Mouse (Mus musculus): Measurements from ENCODE around the gene Maneal. TPM values are rescaled to one million over a fixed set of nuclear protein-coding genes. Genes with fewer than 3 reads are reported as not detected.

The Maneal gene
- polyA plus RNA-seq, 1 experiment from 2014 or later = 0.25 TPM

GRCm38 (mm10) chr4:124849631-124850260 lies 12.2 kb downstream of the Maneal start:
- DNase-seq (ENCODE audit: low spot score) = no peak

DNA sequence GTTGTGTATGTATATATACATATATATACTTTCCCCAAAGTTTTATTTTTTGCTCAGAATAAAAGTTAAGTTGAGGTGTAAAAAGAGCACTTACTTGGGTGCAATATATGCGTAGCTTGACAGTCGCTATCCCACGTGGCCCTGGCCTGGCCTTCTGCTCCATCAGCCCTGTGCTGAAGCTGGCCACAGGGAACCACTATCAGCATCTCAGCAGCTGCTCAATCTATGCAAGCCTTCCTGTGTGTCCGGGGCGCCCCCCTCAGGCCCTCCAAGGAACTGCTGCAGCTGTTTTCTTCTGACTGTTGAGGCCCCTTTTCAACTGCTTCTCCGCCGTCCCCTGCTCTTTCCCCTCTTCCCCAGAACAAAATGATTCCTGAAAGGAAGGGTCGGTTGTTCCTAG lies 14.4 kb downstream of the Maneal start:
- DNase-seq (ENCODE audit: low spot score) = peak; percentile 71

DNA sequence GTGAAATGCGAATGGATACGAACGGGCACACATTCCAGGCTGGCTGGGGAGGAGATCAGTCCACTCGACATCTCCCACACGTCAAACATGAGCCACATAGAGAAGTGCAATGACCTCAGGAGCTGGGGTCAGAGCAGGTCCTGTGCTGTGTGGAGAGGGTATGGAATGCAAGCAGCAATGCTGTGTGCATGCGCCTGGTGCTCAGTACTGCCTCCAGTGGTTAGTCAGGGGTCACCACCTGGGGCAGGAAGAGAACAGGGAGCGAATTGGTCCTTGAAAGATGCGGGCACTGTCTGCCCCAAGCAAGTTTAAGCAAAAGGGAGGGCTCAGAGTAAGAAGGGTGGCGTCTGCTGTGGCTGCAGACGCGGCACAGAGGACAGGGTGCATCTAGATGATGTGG lies 18.5 kb downstream of the Maneal start:
- peak; percentile 42 for DNase-seq (ENCODE audit: low spot score)

- no peak for DNase-seq (ENCODE audit: low spot score)
These were observed 21.0 kb downstream of the Maneal start for GRCm38 (mm10) chr4:124840998-124841397.

DNA sequence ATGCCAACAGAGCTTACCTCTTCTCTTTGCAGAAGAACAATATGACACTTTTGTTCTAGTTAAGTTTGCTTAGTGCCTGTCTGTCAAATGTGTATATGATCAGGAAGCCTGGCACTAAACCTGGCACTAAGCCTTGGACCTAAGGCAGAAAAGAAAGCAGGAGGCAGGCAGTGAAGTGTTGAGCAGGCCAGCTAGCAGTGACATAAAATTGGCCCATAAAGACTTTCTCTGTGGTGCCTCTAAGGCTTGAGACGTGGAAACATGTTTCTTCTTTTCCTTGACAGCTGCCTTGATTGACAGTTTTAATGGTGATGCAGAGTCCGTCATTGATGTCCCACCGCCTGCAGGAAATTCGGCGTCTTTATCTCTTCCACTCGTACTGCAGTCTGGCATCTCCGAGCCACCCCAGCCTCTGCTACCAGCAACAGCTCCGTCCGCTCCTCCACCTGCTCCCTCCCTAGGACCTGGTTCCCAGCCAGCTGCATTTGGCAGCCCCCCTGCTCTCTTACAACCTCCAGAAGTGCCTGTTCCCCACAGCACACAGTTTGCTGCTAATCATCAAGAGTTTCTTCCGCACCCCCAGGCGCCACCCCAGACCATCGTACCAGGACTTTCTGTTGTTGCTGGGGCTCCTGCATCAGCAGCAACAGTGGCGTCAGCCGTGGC lies 23.8 kb downstream of the Maneal start:
- no peak for DNase-seq (ENCODE audit: low spot score)

DNA sequence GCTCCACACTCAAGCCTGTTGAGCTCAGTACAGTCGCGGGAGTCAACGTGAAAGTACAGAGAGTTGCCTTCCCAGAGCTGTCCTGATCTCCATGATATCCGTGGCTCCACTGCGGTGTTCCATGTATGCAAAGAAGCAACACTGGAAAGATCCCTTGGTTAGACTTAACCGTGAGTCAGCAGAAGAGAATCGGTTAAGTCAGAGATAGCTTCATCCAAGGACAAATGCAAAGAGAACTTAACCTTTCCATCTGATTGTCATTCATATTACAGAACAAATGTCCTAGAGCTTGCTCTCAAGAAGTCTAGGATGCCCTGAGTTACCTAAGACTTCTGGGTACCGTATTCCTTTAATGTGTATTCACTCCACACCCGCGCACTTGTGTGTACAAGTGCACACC lies 29.2 kb downstream of the Maneal start:
- no peak for DNase-seq (ENCODE audit: low spot score)

- no peak for DNase-seq (ENCODE audit: low spot score)
These were observed 32.3 kb downstream of the Maneal start for GRCm38 (mm10) chr4:124829671-124830070.

DNA sequence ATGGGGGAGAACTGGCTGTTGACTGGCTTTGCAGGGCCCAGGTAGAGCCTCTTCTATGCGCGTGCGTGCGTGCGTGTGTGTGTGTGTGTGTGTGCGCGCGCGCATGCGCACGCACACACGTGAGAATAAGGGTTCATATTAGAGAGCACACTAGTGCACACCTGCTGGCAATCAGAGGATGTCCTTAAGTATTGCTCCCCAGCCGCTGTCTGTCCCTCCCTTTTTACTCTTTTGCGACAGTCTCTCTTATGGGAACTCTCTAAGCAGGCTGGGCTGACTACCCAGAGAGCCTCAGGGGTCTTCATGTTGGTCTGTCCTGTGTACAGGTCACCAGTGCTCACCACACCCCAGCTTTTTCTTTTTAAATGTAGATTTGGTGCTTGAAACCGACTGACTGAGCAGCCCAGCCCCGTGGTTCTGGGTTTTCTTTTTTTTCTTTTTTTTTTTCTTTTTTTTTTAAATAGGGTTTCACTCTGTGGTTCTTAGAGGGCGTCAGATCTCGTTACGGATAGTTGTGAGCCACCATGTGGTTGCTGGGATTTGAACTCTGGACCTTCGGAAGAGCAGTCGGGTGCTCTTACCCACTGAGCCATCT lies 36.5 kb downstream of the Maneal start:
- no peak for DNase-seq (ENCODE audit: low spot score)

GRCm38 (mm10) chr4:124824967-124825366 lies 37.0 kb downstream of the Maneal start:
- DNase-seq (ENCODE audit: low spot score) = no peak

GRCm38 (mm10) chr4:124818832-124819231 lies 43.1 kb downstream of the Maneal start:
- DNase-seq (ENCODE audit: low spot score) = no peak

- no peak for DNase-seq (ENCODE audit: low spot score)
These were observed 44.2 kb downstream of the Maneal start for GRCm38 (mm10) chr4:124817803-124818202.

- DNase-seq (ENCODE audit: low spot score) = no peak
These were observed 46.1 kb downstream of the Maneal start for GRCm38 (mm10) chr4:124815901-124816300.

DNA sequence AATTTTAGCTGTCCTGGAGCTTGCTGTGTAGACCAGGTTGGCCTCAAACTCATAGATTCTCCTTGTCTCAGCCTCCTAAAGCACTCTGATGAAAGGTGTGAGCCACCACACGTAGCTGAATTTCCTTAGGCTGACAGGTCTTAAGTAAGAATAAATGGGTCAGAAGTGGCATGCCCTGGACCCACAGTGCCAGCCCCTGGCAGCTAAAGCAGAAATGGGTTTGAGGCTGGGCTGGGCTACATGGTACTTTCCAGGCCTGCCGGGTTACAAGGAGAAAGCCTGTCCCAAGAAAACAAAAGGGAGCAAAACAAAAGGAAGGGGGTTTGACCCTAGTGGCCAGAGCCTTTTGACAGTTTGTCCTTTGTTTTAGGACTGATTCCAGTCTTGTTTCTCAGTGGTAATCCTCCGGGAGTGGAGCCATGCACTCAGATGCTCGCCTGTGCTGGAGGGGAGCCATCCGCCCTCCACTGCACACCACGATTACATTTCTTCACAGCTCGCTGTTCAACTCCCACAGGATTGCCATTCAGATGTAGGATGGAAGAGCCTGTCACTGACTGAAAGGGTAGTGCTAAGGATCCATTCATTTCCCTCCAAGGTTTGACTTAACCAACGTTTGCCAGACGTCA lies 50.5 kb downstream of the Maneal start:
- DNase-seq (ENCODE audit: low spot score) = no peak

- no peak for DNase-seq (ENCODE audit: low spot score)
These were observed 51.9 kb downstream of the Maneal start for GRCm38 (mm10) chr4:124810056-124810455.

DNA sequence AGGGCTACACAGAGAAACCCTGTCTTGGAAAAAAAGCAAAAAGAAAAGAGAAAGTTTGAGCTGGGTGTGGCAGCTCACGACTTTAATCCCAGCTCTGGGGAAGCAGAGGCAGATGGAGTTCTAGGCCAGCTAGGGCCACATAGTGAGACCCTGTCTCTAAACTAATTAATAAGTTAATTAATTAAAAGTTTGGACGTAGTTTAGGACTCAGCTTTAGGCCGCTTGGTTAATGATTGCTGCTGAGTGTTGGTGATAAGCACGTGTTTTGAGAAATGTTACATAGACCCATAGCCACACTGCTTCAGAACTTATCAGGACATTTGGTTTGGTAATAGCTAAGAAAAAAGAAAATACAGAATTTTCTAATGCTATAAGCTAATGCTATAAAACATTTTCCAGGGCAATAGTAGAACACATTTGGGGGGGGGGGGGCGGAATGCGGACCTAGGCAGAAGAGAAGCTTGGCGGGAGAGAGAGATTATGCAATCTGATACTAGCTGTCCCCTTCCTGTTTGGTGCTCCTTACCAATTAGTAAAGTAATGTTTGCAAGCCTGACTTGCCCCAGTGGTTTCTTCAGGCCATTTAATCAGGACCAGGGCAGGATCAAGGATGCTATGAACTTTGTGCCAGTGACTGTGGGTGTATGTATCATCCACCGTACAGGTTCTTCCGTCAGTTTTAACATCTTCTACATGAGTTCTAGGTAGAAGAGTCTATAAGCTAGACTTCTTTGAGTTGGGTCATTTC lies 52.7 kb downstream of the Maneal start:
- DNase-seq (ENCODE audit: low spot score) = no peak

DNA sequence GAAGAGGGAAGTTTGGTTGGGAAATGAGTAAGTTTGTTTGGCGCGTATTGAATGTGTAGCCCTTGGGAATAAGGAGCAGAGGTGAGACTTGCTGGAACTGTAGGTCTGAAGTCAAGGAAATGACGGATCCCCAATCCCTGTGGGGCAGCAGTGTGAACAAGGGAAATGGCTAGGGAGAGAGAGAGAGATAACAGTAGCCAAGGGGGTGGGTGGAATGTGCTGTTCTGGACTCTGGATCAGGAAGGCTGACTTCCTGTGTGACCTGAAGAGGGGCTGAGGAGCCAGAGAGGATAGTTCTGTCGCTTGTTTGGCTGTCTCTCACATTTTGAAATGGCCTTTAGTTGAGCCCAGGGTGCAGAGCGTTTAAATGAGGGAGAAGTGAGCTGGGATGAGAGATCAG lies 53.5 kb downstream of the Maneal start:
- DNase-seq (ENCODE audit: low spot score) = no peak

Other genes with a start within 250 kb of the Maneal start
- gene Pou3f1, start 205.4 kb downstream of the Maneal start, polyA plus RNA-seq (2015; fragmentation: Nextera tagmentation; extraction: Ambion mirVana) = 0.12 and 0.18 TPM in 2 replicates
- 76.4 and 76.7 TPM in 2 replicates for gene Utp11, start 168.6 kb downstream of the Maneal start, polyA plus RNA-seq (2015; fragmentation: Nextera tagmentation; extraction: Ambion mirVana)
- gene Fhl3, start 161.5 kb downstream of the Maneal start, polyA plus RNA-seq (2015; fragmentation: Nextera tagmentation; extraction: Ambion mirVana) = 9.4 and 10.2 TPM in 2 replicates
- gene Sf3a3, start 147.4 kb downstream of the Maneal start, polyA plus RNA-seq (2015; fragmentation: Nextera tagmentation; extraction: Ambion mirVana) = 136 and 155 TPM in 2 replicates
- gene Inpp5b, start 120.3 kb downstream of the Maneal start, polyA plus RNA-seq (2015; fragmentation: Nextera tagmentation; extraction: Ambion mirVana) = 45.8 and 46.8 TPM in 2 replicates
- gene Mtf1, start 60.1 kb downstream of the Maneal start, polyA plus RNA-seq (2015; fragmentation: Nextera tagmentation; extraction: Ambion mirVana) = 13.2 and 14.2 TPM in 2 replicates
- gene Yrdc, start 11.5 kb downstream of the Maneal start, polyA plus RNA-seq (2015; fragmentation: Nextera tagmentation; extraction: Ambion mirVana) = 42.2 and 49.4 TPM in 2 replicates
- 37.4 and 42.6 TPM in 2 replicates for gene 1110065P20Rik, start 11.0 kb downstream of the Maneal start, polyA plus RNA-seq (2015; fragmentation: Nextera tagmentation; extraction: Ambion mirVana)
- not detected in 2 replicates for gene Epha10, start 18.7 kb upstream of the Maneal start, polyA plus RNA-seq (2015; fragmentation: Nextera tagmentation; extraction: Ambion mirVana)
- gene 9930104L06Rik, start 74.9 kb upstream of the Maneal start, polyA plus RNA-seq (2015; fragmentation: Nextera tagmentation; extraction: Ambion mirVana) = 9.0 and 10.6 TPM in 2 replicates
- gene Cdca8, start 77.1 kb upstream of the Maneal start, polyA plus RNA-seq (2015; fragmentation: Nextera tagmentation; extraction: Ambion mirVana) = 116 and 154 TPM in 2 replicates
- 0.12 and 0.13 TPM in 2 replicates for gene Rspo1, start 124.3 kb upstream of the Maneal start, polyA plus RNA-seq (2015; fragmentation: Nextera tagmentation; extraction: Ambion mirVana)
- gene Gnl2, start 154.4 kb upstream of the Maneal start, polyA plus RNA-seq (2015; fragmentation: Nextera tagmentation; extraction: Ambion mirVana) = 62.6 and 66.4 TPM in 2 replicates
- gene Dnali1, start 203.5 kb upstream of the Maneal start, polyA plus RNA-seq (2015; fragmentation: Nextera tagmentation; extraction: Ambion mirVana) = 0.22 and 0.30 TPM in 2 replicates
- 37.3 and 38.2 TPM in 2 replicates for gene Snip1, start 204.5 kb upstream of the Maneal start, polyA plus RNA-seq (2015; fragmentation: Nextera tagmentation; extraction: Ambion mirVana)
- 48.4 and 57.8 TPM in 2 replicates for gene Meaf6, start 223.0 kb upstream of the Maneal start, polyA plus RNA-seq (2015; fragmentation: Nextera tagmentation; extraction: Ambion mirVana)

Data from thymus, postnatal 0 days (tissue).